Mouse (Mus musculus): Measurements from ENCODE around the gene Gpr146.

Gene Gpr146

DNA sequence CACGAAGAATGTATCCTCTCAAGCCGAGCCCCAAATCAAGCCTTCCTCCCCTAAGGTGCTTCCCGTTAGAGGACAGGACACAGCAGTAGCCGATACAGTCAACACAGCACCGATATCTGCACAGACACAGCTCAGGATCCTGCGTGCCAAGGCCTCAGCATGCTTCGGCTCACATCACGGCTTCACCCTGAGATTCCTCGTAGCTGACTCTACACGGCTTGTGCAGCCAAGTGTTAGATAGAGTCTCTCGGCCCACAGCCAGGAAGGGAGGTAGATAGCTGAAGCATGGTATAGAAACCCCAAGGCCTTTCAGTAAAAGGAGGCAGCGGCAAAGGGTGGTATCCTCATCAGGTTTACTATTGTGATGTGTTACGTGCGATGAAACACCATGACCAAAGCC is 22.5 kb downstream of the Gpr146 start:
- no peak for DNase-seq (ENCODE audit: low spot score)

GRCm38 (mm10) chr5:139402106-139402505 is 24.6 kb downstream of the Gpr146 start:
- DNase-seq (ENCODE audit: low spot score), result no peak

DNA sequence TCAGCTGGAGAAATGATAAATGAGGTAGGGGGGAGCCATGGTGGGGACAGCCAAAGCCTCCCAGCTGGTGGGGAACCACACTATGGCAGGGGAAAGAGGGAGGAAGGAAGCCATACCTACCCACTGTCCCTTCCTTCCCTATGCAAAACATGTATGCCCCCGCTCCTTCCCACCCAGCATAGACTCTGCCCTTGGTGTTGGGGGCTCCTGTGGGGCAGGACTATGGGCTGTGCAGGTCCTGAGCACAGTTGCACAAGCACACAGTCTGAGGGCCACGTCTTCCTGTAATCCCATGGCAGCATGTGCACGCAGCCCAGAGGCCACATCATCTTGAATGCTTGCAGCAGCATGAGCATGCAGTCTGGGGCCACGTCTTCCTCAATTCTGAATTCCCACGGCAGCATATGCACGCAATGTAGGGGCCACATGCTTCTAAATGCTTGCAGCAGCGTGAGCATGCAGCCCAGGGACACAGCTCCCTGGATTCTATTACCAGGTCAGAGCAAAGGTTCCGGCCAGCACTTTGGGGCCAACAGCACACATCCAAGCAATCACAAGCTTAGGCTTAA is 26.3 kb downstream of the Gpr146 start:
- DNase-seq (ENCODE audit: low spot score), result no peak

GRCm38 (mm10) chr5:139404801-139405401 is 27.4 kb downstream of the Gpr146 start, which contains the start of gene C130050O18Rik:
TSS of gene C130050O18Rik (plus strand) at chr5:139405280.
- DNase-seq (ENCODE audit: low spot score), result no peak

DNA sequence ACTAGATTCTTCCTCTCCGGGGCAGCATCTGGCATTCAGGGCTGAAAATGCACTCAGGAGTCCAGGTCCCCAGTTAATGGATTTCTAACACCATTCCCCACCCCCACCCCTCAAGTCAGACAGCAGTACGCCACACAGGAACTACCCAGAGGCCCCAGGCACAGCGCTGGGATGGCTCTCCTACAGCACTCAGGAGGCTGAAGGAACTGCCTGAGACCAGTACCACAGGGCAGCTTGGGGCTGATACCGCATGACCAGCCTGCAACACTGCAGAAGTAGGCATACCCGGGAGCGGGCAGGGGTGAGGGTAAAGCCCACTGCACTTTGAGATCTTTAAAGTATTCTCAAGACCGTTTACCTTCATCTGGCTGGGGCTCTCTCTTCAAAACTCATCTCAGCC is 28.0 kb downstream of the Gpr146 start:
- no peak for DNase-seq (ENCODE audit: low spot score)

- no peak for DNase-seq (ENCODE audit: low spot score)
These were observed 28.5 kb downstream of the Gpr146 start for GRCm38 (mm10) chr5:139405953-139406352.

GRCm38 (mm10) chr5:139407121-139407885 is 29.8 kb downstream of the Gpr146 start:
- no peak for DNase-seq (ENCODE audit: low spot score)

- DNase-seq (ENCODE audit: low spot score), result no peak
These were observed 31.0 kb downstream of the Gpr146 start for GRCm38 (mm10) chr5:139408511-139408910.

DNA sequence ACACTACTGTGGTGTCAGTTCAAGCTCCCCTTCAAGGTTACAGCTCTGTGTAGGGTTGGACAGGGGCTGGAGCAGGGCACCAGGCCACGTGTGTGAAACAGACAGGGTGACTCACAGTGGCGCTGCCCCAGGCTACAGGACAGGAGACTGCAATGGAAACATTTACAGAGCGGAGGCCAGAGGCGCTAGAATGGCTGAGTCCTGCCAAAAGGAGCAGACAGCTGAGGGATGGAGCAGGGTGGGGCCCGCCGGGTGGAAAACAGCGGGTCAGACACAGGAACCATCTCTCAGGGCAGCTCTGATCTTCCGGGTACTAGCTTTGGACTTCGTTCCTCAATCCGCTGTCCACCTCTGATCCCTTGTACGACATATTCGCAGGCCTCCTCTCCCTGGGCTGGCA is 31.9 kb downstream of the Gpr146 start:
- DNase-seq (ENCODE audit: low spot score), result no peak

- no peak for DNase-seq (ENCODE audit: low spot score)
These were observed 32.6 kb downstream of the Gpr146 start for GRCm38 (mm10) chr5:139410056-139410455.

DNA sequence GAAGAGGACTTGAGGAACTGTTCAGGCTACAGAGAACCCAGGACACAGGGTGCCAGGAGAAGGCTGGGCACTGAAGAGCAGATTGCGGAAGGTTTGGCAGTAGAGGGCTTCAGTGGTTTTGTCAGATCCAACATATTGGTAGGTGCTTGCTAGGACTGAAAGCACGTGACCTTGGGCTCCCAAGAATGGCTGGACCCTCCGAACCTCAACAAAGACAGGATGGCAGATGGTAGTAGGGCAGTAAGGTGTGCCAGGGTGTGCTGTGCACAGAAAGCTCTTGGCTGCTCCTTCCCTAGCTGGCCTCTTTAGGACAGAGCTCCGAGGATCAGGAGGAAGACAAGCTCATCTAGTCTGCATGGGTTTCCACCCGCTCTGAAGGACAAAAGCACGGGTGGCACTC is 33.6 kb downstream of the Gpr146 start:
- DNase-seq (ENCODE audit: low spot score), result no peak

DNA sequence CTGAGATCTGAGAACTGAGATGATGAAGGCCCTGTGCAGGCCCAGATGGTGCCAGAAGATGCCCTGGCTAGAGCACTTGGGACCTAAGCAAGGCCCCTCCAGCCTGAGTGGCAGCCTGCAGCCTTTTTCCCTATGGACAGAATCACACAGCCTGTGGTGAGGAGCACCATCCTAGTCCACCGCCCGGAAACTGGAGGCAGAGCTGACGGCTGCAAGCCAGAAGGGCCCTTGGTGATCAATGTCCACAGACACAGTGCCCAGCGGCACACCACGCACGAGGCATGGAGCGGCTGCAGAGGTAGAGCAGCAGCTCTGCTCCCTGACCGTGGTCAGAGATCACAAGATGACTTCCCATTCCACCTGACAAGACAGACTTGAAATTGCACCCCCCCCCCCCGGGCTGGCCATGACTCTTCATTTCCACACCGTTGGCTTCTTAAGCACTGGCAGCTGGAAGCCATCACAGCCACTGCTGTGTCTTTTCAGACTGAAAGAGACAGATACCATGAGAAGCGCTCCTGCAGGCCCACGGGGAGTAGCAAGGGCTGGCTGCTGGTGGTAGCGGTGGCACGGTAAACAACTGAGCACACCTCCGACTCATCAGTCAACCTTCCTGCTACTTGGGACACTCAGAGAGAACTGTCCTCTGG is 34.3 kb downstream of the Gpr146 start:
- DNase-seq (ENCODE audit: low spot score), result no peak

GRCm38 (mm10) chr5:139413545-139413944 is 36.0 kb downstream of the Gpr146 start:
- DNase-seq (ENCODE audit: low spot score), result no peak

GRCm38 (mm10) chr5:139415001-139415400 is 37.5 kb downstream of the Gpr146 start:
- DNase-seq (ENCODE audit: low spot score), result no peak

GRCm38 (mm10) chr5:139416942-139417341 is 39.4 kb downstream of the Gpr146 start:
- DNase-seq (ENCODE audit: low spot score), result no peak

DNA sequence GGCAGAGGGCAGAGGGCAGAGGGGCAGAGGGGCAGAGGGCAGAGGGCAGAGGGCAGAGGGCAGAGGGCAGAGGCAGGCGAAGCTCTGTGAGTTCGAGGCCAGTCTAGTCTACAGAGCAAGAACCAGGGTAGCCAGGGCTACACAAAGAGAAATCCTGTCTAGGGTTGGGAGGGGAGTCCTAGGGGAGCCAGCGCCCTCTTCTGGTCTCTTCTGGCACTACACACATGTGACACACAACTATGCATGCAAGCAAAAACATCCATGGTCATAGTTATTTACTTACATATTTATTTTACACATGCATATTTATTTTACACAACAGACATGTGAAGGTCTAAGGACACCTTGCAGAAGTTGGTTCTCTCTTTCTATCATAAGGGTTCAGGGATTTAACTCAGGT is 40.0 kb downstream of the Gpr146 start:
- DNase-seq (ENCODE audit: low spot score), result no peak

- DNase-seq (ENCODE audit: low spot score), result no peak
These were observed 40.6 kb downstream of the Gpr146 start for GRCm38 (mm10) chr5:139418110-139418509.

- DNase-seq (ENCODE audit: low spot score), result no peak
These were observed 41.1 kb downstream of the Gpr146 start for GRCm38 (mm10) chr5:139418633-139419032.

GRCm38 (mm10) chr5:139423026-139423865 is 45.7 kb downstream of the Gpr146 start, which contains the start of gene Gper1:
TSS of gene Gper1 (plus strand) at chr5:139423151.
- DNase-seq (ENCODE audit: low spot score), result no peak

GRCm38 (mm10) chr5:139425198-139425597 is 47.7 kb downstream of the Gpr146 start:
- no peak for DNase-seq (ENCODE audit: low spot score)

DNA sequence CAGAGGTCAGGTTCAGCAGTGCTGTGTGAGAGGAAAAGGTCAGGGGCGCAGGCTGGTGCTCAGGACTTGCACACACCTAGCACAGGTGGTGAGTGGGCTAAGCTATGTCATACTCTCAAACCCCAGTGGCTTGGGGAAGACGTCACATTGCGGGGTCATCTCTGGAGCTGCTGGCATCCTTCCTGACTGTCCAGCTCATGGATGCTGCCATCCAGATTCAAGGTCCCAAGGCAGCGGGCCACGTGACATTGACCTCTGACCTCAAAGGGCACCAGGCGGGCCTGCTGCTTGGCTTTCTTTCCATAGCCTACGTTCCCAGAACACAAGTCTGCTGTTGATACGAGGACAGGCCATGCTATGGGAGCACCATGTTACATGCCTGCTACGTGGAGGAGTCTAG is 49.5 kb downstream of the Gpr146 start:
- no peak for DNase-seq (ENCODE audit: low spot score)

- DNase-seq (ENCODE audit: low spot score), result no peak
These were observed 50.5 kb downstream of the Gpr146 start for GRCm38 (mm10) chr5:139427989-139428388.
